Mouse (Mus musculus) mouse trophoblast stem cell (cell line): Measurements from ENCODE around the gene Kpnb1.

Experiments used
- in situ Hi-C, 2 experiments: fragments of 300-500 bp; cut with MseI, MboI; formaldehyde crosslinking; loops; 2 replicates in 1 of 2; 3 replicates in 1 of 2; pipeline ENCODE4 v1.15.1; 2025

Kpnb1 gene

GRCm38 (mm10) chr11:97185704-97186614, 1.7 kb downstream of the Kpnb1 start:
- in situ Hi-C loops: no loop called here

- in situ Hi-C loops: no loop called here
Observed at GRCm38 (mm10) chr11:97184875-97185274, 2.8 kb downstream of the Kpnb1 start.

- in situ Hi-C loops: no loop called here
Observed at GRCm38 (mm10) chr11:97182446-97182845, 5.2 kb downstream of the Kpnb1 start.

- in situ Hi-C loops: no loop called here
Observed at GRCm38 (mm10) chr11:97181061-97181460, 6.6 kb downstream of the Kpnb1 start.

- in situ Hi-C loops: no loop called here
Observed at GRCm38 (mm10) chr11:97178198-97178597, 9.5 kb downstream of the Kpnb1 start.

- in situ Hi-C loops: no loop called here
Observed at GRCm38 (mm10) chr11:97176851-97177250, 10.8 kb downstream of the Kpnb1 start.

- in situ Hi-C loops: no loop called here
Observed at GRCm38 (mm10) chr11:97175499-97175898, 12.2 kb downstream of the Kpnb1 start.

GRCm38 (mm10) chr11:97160341-97160740, 27.3 kb downstream of the Kpnb1 start:
- in situ Hi-C loops: no loop called here

- in situ Hi-C loops: no loop called here
Observed at GRCm38 (mm10) chr11:97156999-97157398, 30.7 kb downstream of the Kpnb1 start.

- in situ Hi-C loops: no loop called here
Observed at GRCm38 (mm10) chr11:97152662-97153287, 34.9 kb downstream of the Kpnb1 start.

- in situ Hi-C loops: no loop called here
Observed at GRCm38 (mm10) chr11:97152023-97152426, 35.7 kb downstream of the Kpnb1 start.

GRCm38 (mm10) chr11:97151343-97151801, 36.3 kb downstream of the Kpnb1 start, which contains the start of gene Tbkbp1:
TSS of gene Tbkbp1 (minus strand) at chr11:97151495.
- in situ Hi-C loops: no loop called here

GRCm38 (mm10) chr11:97150411-97151330, 37.0 kb downstream of the Kpnb1 start:
- in situ Hi-C loops: no loop called here

GRCm38 (mm10) chr11:97149995-97150410, 37.7 kb downstream of the Kpnb1 start:
- in situ Hi-C loops: no loop called here

GRCm38 (mm10) chr11:97149026-97149425, 38.7 kb downstream of the Kpnb1 start:
- in situ Hi-C loops: no loop called here

GRCm38 (mm10) chr11:97148591-97148990, 39.1 kb downstream of the Kpnb1 start:
- in situ Hi-C loops: no loop called here

GRCm38 (mm10) chr11:97147333-97147732, 40.3 kb downstream of the Kpnb1 start:
- in situ Hi-C loops: no loop called here

GRCm38 (mm10) chr11:97146724-97147123, 41.0 kb downstream of the Kpnb1 start:
- in situ Hi-C loops: no loop called here

- in situ Hi-C loops: no loop called here
Observed at GRCm38 (mm10) chr11:97145951-97146350, 41.7 kb downstream of the Kpnb1 start.

GRCm38 (mm10) chr11:97145320-97145719, 42.4 kb downstream of the Kpnb1 start:
- in situ Hi-C loops: no loop called here

- in situ Hi-C loops: no loop called here
Observed at GRCm38 (mm10) chr11:97143196-97143900, 44.3 kb downstream of the Kpnb1 start.
